Mouse (Mus musculus) kidney, postnatal 4 days (tissue): ENCODE measurements at regions not wholly inside any gene's neighbourhood (a gene's known extent, or its start where the extent isn't known, plus 50 kb on each side); places are given as distances from the start of the nearest gene placed in this dataset.
A peak's percentile ranks its signal among the peaks of the same experiment; 100 is the strongest.

Source experiments
- DNase-seq, 2 experiments: peaks; one replicate each; pipeline ENCODE4 v3.0.0; 2021; ENCODE audit warnings: mixed read lengths in 2 of 2

DNA sequence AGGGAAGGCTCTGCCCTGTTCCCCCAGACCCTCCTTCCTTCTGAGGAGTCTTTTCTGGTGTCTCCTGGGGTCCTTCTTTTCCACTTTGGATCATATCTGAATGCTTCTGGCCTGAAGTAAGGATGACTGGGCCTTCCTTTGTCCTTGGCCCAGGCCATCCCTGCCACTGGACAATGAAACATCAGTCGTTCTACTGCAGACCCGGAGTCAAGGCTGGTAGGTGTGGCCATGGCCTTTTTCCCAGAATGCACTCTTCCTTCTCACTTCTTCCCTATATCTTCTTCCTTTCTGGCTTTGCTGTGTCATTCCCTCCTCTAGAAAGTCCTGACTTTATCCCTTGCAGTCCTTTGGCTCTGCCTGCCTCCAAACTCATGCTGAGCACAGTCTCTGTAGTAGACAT is 151.2 kb upstream of the Frmd6 start:
- DNase-seq, result no peak

- DNase-seq, result no peak
Measured at GRCm38 (mm10) chr12:70675846-70676245, 149.5 kb upstream of the Frmd6 start.

GRCm38 (mm10) chr12:70679701-70680425 is 145.5 kb upstream of the Frmd6 start:
- peak; percentile 15 to 29 for DNase-seq

- no peak for DNase-seq
Measured at GRCm38 (mm10) chr12:70681407-70681990, 143.8 kb upstream of the Frmd6 start.

DNA sequence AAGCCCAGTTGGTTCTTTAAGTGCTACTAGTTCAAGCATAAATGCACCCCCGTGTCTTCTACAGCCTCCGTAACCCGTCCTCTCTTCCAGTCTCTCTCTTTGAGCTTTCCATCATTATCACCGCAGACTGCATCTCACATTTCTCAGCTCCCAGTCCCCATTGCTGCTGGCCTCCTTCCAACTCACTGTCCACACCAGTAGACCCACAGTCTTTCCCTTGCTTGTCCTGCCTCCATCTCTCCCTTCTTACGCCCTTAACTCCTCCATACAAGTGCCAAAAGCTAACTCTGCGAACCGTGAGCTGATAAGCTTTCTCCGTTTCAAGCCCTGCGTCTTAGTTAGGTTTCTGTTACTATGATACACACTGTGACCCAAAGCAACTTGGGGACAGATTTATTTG is 141.0 kb upstream of the Frmd6 start:
- DNase-seq, result no peak

DNA sequence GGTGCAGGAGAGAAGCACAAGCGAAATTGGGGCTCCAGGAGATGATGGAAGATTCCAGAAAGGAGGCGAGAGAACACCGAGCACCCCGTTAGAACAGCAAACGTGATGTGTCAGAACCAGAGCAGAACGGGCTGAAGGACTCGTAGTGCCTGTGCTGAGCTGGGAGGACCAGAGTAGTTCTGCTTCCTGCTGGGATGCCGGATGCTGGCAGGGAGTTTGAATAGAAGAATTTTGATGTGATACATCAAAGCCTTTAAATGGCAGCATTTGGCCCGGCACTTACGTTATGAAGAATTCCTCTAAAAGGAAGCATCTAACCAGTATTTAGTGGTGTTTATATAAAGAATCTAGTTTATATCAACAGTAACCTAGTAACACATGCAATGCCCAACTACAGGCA is 139.9 kb upstream of the Frmd6 start:
- no peak for DNase-seq

- DNase-seq, result no peak
Measured at GRCm38 (mm10) chr12:70686337-70686736, 139.0 kb upstream of the Frmd6 start.

DNA sequence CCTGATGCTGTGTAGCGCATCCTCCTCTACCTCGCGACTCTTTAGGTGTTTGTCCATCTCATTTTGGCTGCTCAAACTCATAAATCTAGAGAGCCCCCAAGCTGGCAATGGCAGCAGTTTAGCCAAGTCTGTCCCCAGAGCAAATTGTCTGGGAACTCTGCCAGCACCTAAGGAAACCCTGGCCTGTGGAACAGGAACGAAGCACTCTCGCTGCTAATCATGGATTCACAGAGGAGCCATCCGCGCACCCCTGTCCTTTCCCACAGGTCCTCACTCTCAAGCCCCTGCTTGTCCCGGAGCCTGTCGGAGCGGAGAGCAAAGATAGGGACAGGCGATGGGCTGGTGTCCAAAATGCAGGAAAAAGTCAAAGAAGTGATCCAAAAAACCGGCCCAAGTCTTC is 138.3 kb upstream of the Frmd6 start:
- peak; percentile 9 to 30 for DNase-seq

DNA sequence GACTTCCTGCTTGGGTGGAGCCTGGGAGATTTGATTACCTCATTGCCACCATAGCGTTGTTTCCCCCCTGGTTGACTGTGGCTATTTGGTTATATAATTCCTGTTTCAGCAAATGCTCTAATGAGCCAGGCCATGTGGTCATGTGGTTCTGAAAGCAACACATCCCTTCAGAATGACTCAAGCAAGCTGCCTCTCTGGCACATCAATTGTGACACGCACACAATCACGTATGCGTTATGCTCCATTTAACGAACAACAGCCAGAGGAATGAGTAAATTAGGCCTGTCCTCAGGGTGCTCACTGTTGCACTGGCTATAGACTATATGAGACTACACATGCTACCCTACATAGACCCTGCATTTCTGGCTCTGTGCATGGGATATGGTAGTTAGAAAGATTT is 130.2 kb upstream of the Frmd6 start:
- DNase-seq, result no peak

DNA sequence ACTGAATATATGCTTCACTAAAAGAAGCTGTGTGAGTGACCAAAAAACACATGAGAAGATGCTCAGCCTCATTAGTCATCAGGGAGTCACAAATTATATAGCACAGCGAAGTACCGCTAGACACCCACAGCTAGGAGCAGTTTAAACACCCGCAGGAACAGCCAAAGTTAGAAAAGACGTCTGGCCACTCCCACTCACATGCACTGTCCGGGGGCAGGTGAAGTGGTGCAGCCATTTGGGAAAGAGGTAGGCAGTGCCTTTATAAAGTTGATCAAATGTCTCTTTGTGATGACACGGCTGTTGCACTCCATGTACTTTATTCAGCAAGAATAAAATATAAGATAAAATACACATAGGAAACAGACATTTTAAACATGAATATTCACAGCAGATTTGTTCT is 129.1 kb upstream of the Frmd6 start:
- DNase-seq, result no peak

DNA sequence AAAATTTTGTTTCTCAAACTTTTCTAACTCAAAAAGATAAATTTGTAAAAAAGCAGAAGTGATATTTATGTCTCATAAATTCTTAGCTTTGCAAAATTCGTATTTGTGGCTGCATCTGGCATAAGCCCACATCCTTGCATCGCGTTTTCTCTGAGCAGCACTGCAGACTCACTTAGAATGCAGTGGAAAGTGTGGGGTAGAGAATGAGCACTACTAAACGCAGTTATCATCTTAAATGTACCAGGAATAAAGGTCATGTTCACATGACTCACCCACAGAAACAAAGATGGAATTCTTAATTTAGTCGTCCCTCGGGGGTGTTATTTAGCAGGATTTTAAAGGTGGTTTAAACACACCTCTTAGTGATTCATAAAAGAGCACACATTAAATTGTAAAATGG is 126.8 kb upstream of the Frmd6 start:
- no peak for DNase-seq

DNA sequence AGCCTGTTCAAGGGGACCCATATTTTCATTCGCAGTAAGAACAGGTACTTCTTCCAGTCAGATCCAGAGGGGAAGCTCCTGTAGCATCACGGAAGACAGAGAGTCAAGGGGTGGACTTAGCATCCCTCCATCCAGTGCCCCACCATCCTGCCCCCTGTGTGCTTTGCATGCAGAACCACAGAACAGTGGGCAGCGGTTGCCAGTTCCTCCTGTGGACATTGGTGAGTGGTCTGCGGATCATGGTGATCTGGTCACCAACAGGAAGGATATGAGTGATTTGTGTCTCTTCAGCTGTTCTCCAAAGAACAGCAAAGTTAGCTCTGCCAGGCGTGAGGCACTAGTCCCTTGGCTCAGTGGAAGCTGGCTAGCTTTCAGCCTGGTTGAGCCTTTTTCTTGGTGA is 122.8 kb upstream of the Frmd6 start:
- no peak for DNase-seq

DNA sequence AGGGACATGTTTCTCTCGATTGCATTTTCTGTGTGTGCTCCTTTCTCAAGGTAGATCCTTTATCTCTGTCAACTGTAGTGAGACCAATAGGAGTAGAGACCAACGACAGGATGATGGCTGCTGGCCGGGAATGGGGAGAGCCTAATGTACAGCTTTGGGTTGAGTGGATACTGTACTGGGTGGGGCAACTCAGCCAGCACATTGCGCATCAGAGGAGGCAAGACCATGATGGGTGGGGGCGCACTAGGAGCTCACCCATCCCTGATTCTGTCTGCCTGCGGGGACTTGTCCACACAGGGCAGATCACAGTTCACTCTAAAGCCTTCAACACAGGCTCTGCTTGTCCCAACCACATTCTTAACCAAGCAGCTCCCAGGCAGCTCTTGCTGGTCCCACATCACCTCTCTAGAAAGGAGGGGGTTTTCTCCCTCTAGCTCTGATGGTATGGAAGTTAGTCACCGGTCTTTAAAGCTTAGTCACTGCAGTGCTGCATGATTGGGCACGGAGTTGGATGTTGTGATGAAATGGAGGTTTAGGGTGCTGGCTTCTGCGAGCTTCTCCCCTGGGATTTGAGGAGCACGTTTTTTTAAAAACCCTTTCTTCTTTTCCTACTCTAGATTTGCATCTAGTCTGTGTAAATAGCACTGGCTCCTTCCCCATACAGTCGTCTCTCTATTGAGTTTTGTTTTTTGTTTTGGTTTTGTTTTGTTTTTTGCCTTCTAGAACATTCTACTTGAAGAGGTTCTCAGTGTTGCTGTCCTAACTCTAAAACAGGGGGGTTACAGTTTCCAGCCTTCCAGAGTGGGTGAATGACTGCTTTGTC is 118.3 kb upstream of the Frmd6 start:
- no peak for DNase-seq

- peak in 1 of 2 experiments; percentile 15 for DNase-seq
Measured at GRCm38 (mm10) chr12:70707629-70708289, 117.6 kb upstream of the Frmd6 start.

GRCm38 (mm10) chr12:70708290-70708668 is 117.0 kb upstream of the Frmd6 start:
- DNase-seq, result no peak

- no peak for DNase-seq
Measured at GRCm38 (mm10) chr12:70710311-70710710, 115.0 kb upstream of the Frmd6 start.

DNA sequence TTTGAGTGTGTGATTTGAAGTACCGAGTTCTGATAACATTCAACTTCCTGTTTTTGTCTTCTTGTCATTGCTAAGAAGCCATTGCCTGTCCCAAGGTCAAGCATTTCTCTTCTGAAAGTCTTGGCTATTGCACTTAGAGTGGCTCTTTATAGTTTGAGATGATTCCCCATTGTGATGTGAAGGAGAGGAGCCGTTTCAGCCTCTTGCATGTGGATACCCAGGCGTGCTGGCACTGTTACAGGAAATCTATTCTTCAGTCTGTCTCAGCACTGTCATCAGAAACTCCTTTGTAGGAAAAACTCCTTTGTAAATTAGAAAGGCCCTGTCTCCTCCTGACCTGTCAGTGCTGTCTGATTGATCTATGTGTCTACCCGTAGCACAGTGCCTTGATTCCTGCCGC is 114.3 kb upstream of the Frmd6 start:
- no peak for DNase-seq

DNA sequence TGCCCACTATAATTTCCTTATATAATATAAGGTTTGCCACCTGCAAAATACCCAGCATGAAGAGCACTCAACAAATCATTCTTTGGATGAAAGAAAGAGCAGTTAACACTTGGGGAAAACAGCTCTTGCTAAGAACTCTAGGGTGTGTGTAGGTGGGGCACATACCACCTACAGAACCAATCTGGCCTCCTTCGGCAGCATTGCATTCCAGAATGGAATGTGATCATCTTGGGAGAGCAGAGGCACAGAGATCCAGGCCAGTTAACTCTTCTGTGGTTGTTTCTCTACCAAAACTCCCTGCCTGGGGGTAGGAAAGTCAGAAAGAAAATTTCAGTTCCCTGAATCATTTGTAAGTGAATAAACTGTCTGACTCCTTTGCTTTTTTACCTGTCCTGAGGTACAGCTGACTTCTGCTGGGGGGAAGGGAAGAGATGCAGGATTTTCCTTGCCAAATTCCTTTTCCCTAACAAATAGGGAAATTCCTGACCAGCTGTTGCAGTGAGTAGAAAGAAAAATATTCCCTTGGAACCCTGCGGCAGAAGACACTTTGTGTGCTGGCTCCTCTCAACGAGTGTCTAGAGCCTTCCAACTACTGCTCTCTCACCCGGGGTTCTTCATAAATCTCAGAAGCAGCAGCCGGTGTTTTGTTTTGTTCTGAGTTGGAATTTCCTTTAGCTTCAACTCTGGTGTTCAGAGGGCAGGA is 112.8 kb upstream of the Frmd6 start:
- DNase-seq, result no peak

DNA sequence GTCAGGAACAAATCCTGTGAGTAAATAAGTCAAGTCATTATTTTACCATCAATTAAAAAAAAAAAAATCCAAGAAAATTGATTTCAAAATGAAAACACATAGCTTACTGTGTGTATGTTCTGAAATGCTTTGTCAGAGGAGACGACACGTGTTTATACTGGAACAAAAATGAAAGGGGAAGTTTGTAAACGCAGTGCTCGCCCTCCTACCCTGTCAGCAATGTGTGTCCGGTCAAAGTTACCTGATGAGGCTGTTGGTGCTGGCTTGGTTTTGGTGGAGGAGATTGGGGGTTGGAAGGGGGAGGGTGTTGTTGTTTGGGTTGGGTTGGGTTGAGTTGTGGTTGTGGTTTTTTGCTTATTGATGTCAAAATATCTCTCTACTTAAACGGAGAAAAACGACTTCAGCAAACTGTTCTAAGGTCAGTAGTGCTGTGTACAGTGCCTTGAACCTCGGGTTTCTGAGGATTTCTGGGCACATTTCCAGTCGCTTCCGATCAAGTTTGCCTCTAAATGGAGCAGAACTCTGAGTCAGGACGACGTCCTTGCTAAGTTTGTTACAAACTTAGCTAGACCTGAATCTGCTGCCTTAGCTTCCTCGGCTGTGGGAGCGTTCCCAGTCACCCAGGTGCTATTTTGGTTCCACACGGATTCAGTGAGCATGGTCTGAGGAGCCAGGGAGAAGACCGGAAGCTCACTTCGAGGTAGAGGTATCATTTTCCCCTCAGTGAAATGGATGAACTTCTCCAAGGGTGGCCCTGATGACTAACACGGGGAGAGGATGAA is 111.6 kb upstream of the Frmd6 start:
- DNase-seq, result no peak

DNA sequence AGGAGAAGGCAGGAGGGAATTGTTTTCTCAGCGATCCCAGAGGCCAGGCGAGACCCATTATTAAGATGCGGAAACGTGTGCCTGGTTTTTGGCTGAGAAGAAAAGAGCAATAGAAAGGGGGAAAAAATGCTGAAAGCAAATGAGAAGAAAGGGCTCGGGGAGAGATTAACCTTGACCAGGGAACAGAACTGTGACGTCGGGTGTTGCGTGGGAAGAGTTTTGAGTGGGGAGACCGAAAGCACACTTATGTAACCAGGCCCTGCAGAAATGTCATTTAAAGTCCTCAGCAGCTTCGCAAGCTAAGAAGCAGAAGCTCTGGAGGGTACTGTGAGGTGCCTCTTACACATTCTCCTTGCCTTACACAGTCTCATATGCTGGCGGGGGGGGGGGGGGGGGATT is 111.0 kb upstream of the Frmd6 start:
- DNase-seq, result no peak

DNA sequence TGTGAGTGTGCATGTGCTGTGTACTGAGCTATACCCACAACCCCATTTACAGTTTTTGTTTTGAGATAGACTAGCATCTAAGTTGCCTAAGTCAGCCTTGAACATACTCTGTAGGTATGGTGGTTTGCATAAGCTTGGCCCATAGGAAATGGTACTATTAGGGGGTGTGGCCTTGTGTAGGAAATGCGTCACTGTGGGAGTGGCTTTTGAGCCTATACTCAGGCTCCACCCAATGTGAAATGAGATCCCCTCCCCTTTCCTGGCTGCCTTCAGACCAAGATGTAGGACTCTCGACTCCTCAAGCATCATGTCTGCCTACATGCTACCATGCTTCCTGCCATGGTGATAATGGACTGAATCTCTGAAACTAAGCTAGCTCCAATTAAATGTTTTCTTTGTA is 109.5 kb upstream of the Frmd6 start:
- no peak for DNase-seq

DNA sequence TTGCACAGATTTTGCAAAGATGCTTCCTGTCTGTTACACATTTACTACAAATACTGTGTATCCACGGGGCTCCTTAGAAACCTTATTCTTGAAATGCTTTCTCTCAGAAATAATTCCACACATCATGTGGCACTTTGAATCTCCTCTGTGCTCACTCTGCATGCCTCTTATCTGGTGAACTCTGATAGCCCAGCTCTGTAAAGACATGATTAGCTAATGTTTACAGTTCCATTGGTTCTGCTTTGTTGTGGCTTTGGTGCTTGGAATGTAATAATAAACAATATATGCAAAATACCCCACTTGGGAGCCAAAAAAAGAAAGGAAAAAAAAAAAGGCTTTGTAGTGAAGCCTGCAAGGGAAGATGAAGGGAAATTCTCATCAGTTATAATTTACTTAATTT is 106.7 kb upstream of the Frmd6 start:
- DNase-seq, result no peak
